Mouse (Mus musculus): ENCODE data around the gene Pygm. TPM values are rescaled to one million over a fixed set of nuclear protein-coding genes. Genes with fewer than 3 reads are reported as not detected.
A peak's percentile ranks its signal among the peaks of the same experiment; 100 is the strongest.

The Pygm gene
- polyA plus RNA-seq, 1 experiment = 2.9 TPM

GRCm38 (mm10) chr19:6375423-6376254 is 8.6 kb upstream of the Pygm start:
- TF ChIP-seq CTCF (IDR thresholded peaks at IDR 0.05; ENCODE audit: borderline replicate concordance, extremely low read depth, insufficient read depth, insufficient read length) (no peak), POLR2A (IDR thresholded peaks at IDR 0.05; ENCODE audit: borderline replicate concordance, extremely low read depth, insufficient read depth, insufficient read length, poor library complexity, severe bottlenecking) (no peak)
- peak; percentile 25 for DNase-seq (ENCODE audit: low read depth)

- peak; percentile 28 for DNase-seq (ENCODE audit: low read depth)
- TF ChIP-seq POLR2A (IDR thresholded peaks at IDR 0.05; ENCODE audit: borderline replicate concordance, extremely low read depth, insufficient read depth, insufficient read length, poor library complexity, severe bottlenecking) (no peak), CTCF (IDR thresholded peaks at IDR 0.05; ENCODE audit: borderline replicate concordance, extremely low read depth, insufficient read depth, insufficient read length) (peak; percentile 79)
Observed at GRCm38 (mm10) chr19:6376255-6376564, 8.0 kb upstream of the Pygm start.

GRCm38 (mm10) chr19:6376643-6377042 is 7.6 kb upstream of the Pygm start:
- no peak for DNase-seq (ENCODE audit: low read depth)

GRCm38 (mm10) chr19:6377327-6378040 is 6.7 kb upstream of the Pygm start:
- TF ChIP-seq CTCF (IDR thresholded peaks at IDR 0.05; ENCODE audit: borderline replicate concordance, extremely low read depth, insufficient read depth, insufficient read length) (no peak), POLR2A (IDR thresholded peaks at IDR 0.05; ENCODE audit: borderline replicate concordance, extremely low read depth, insufficient read depth, insufficient read length, poor library complexity, severe bottlenecking) (no peak)
- peak; percentile 31 for DNase-seq (ENCODE audit: low read depth)

More at GRCm38 (mm10) chr19:6376643-6377042, 7.6 kb upstream of the Pygm start:
- no peak for TF ChIP-seq CTCF (IDR thresholded peaks at IDR 0.05; ENCODE audit: borderline replicate concordance, extremely low read depth, insufficient read depth, insufficient read length)
- TF ChIP-seq POLR2A (IDR thresholded peaks at IDR 0.05; ENCODE audit: borderline replicate concordance, extremely low read depth, insufficient read depth, insufficient read length, poor library complexity, severe bottlenecking) = no peak

GRCm38 (mm10) chr19:6380411-6381166 is 3.6 kb upstream of the Pygm start:
- no peak for DNase-seq (ENCODE audit: low read depth)
- TF ChIP-seq POLR2A (IDR thresholded peaks at IDR 0.05; ENCODE audit: borderline replicate concordance, extremely low read depth, insufficient read depth, insufficient read length, poor library complexity, severe bottlenecking) = no peak

GRCm38 (mm10) chr19:6381238-6381637 is 3.0 kb upstream of the Pygm start:
- TF ChIP-seq POLR2A (IDR thresholded peaks at IDR 0.05; ENCODE audit: borderline replicate concordance, extremely low read depth, insufficient read depth, insufficient read length, poor library complexity, severe bottlenecking) (no peak), CTCF (IDR thresholded peaks at IDR 0.05; ENCODE audit: borderline replicate concordance, extremely low read depth, insufficient read depth, insufficient read length) (no peak)
- no peak for DNase-seq (ENCODE audit: low read depth)

- TF ChIP-seq CTCF (IDR thresholded peaks at IDR 0.05; ENCODE audit: borderline replicate concordance, extremely low read depth, insufficient read depth, insufficient read length) (no peak), POLR2A (IDR thresholded peaks at IDR 0.05; ENCODE audit: borderline replicate concordance, extremely low read depth, insufficient read depth, insufficient read length, poor library complexity, severe bottlenecking) (no peak)
- no peak for DNase-seq (ENCODE audit: low read depth)
Observed at GRCm38 (mm10) chr19:6382323-6382924, 1.8 kb upstream of the Pygm start.

- DNase-seq (ENCODE audit: low read depth) = no peak
- TF ChIP-seq POLR2A (IDR thresholded peaks at IDR 0.05; ENCODE audit: borderline replicate concordance, extremely low read depth, insufficient read depth, insufficient read length, poor library complexity, severe bottlenecking) = no peak
- no peak for TF ChIP-seq CTCF (IDR thresholded peaks at IDR 0.05; ENCODE audit: borderline replicate concordance, extremely low read depth, insufficient read depth, insufficient read length)
Observed at GRCm38 (mm10) chr19:6383470-6383869, 729 bp upstream of the Pygm start.

GRCm38 (mm10) chr19:6384954-6385353 is 755 bp downstream of the Pygm start:
- no peak for TF ChIP-seq POLR2A (IDR thresholded peaks at IDR 0.05; ENCODE audit: borderline replicate concordance, extremely low read depth, insufficient read depth, insufficient read length, poor library complexity, severe bottlenecking)
- no peak for TF ChIP-seq CTCF (IDR thresholded peaks at IDR 0.05; ENCODE audit: borderline replicate concordance, extremely low read depth, insufficient read depth, insufficient read length)

GRCm38 (mm10) chr19:6385419-6385818 is 1.2 kb downstream of the Pygm start:
- no peak for DNase-seq (ENCODE audit: low read depth)
- no peak for TF ChIP-seq CTCF (IDR thresholded peaks at IDR 0.05; ENCODE audit: borderline replicate concordance, extremely low read depth, insufficient read depth, insufficient read length)
- TF ChIP-seq POLR2A (IDR thresholded peaks at IDR 0.05; ENCODE audit: borderline replicate concordance, extremely low read depth, insufficient read depth, insufficient read length, poor library complexity, severe bottlenecking) = no peak

More at GRCm38 (mm10) chr19:6384954-6385353, 755 bp downstream of the Pygm start:
- DNase-seq (ENCODE audit: low read depth) = no peak

- TF ChIP-seq POLR2A (IDR thresholded peaks at IDR 0.05; ENCODE audit: borderline replicate concordance, extremely low read depth, insufficient read depth, insufficient read length, poor library complexity, severe bottlenecking) = no peak
- no peak for TF ChIP-seq CTCF (IDR thresholded peaks at IDR 0.05; ENCODE audit: borderline replicate concordance, extremely low read depth, insufficient read depth, insufficient read length)
- DNase-seq (ENCODE audit: low read depth) = no peak
Observed at GRCm38 (mm10) chr19:6385821-6386220, 1.6 kb downstream of the Pygm start.

All from brain, embryonic 14.5 days (tissue).